Mouse (Mus musculus): ENCODE results near the gene Slc35f1.

GRCm38 (mm10) chr10:52979251-52979650 lies 288.9 kb downstream of the Slc35f1 start:
- TF ChIP-seq EP300 (IDR thresholded peaks at IDR 0.05; ENCODE audit: low read depth) = no peak
- TF ChIP-seq CTCF (IDR thresholded peaks at IDR 0.05; ENCODE audit: low read depth) = no peak

Data from liver, postnatal 0 days (tissue).